Mouse (Mus musculus): ENCODE measurements at regions not wholly inside any gene's neighbourhood (a gene's known extent, or its start where the extent isn't known, plus 50 kb on each side); places are given as distances from the start of the nearest gene placed in this dataset.

- no peak for DNase-seq (ENCODE audit: low spot score in 2 of 2)
Measured at GRCm38 (mm10) chr17:47983286-47983685, 54.8 kb downstream of the 1700122O11Rik start.

- no peak for DNase-seq (ENCODE audit: low spot score in 2 of 2)
Measured at GRCm38 (mm10) chr17:47981556-47982027, 56.5 kb downstream of the 1700122O11Rik start.

DNA sequence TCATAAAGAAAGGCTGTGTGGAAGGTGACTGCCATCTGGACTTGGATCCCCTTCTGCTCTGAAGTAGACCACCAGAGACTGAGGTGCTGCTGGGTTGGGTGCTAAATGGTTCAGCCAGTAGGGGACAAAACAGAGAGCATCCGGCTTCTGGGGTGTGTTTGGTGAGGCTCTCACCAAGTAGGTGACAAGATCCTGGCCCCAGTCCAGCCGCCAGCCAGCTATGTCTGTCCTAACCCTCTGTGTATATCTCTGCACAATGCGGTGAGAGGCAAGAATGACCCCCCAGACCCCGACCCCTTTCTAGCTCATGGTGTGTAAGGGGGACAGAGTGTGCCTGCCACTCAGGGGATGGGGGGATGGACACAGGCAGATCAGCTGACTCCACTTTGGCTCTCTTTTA is 54.8 kb upstream of the Foxp4 start:
- no peak for DNase-seq (ENCODE audit: low spot score in 2 of 2)

GRCm38 (mm10) chr17:47978404-47979030 is 54.1 kb upstream of the Foxp4 start:
- no peak for DNase-seq (ENCODE audit: low spot score in 2 of 2)

DNA sequence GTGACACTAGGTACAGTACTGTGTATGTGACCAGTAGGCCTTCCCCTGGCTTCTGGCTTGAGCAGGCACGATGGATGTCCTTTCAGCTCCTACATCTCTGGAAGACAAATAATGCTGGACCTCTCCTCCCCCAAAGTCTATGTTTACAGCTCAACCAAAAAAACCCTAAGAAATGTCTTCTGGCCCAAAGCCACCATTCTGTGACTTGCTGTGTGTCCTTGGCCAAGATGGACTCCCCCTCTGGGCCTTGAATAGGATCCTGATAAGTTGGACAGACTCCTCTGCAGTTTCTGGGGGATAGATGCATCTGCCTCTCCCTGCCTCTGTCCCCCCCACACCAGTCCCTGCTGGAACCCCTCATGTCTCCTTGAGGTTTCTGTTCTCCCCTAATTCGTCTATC is 53.6 kb upstream of the Foxp4 start:
- DNase-seq (ENCODE audit: low spot score in 2 of 2): no peak

DNA sequence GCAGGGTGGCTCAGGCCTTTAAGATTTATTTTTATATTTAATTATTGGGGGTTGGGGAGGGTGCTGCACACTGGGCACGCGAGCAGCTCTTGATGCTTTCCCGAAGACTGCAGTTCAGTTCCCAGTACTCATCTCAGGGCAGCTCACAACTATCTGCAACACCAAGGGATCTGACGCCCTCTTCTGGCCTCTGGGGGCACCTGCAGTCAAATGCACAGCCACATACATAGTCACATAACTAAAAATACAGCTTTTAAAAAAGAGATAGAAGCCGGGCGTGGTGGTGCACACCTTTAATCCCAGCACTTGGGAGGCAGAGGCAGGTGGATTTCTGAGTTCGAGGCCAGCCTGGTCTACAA is 52.5 kb upstream of the Foxp4 start:
- no peak for DNase-seq (ENCODE audit: low spot score in 2 of 2)

DNA sequence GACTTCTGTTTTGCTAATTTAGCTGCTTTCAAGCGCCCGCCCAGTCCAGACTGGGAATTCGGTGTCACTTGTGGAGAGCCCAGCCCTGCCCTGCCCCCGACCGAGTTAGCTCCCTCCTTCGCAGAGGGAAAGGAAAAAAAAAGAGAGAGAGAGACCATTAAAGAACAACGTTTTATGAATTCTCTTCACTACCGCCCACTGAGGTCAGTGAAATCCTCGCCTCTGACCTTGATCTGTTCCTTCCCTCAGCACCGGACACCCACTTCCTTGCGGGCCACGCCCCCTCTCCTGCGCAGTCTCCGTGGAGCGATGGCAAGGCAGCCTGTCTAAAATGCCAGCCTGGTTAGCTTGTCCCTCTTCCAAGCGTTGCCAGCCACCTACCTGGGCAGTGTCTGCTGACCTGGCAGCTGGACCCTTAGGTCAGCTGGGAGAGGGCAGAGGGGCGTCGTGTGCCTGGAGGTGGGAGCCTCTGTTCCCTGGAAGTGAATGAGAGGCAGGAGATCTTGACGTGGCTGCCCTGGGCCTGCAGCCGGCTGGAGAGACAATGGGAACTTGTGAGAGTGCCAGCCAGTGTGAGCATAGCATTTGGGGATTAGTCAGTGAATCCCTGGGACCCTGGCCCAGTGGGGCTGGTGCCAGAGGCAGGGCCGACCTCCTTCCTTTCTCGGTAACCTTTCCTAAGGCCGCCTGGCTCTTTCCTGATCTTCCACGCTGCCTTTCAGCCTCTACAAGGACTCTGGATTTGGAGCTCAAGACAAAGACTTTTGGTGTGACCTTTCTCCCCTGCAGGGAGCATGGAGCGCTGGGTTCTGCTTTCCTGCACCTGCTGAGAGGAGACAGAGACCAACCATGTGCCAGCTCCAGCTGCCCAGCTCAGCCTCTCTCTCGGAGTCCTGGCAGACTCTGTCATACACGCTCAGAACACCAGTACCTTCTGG is 51.9 kb upstream of the Foxp4 start:
- DNase-seq (ENCODE audit: low spot score in 2 of 2): peak in 1 of 2 experiments; percentile 35

- DNase-seq (ENCODE audit: low spot score in 2 of 2): no peak
Measured at GRCm38 (mm10) chr17:47975281-47976060, 51.0 kb upstream of the Foxp4 start.

- DNase-seq (ENCODE audit: low spot score in 2 of 2): no peak
Measured at GRCm38 (mm10) chr17:47974503-47974902, 50.1 kb upstream of the Foxp4 start.

Measured in spleen, postnatal 10 days (tissue).